In the genomic region with DNA sequence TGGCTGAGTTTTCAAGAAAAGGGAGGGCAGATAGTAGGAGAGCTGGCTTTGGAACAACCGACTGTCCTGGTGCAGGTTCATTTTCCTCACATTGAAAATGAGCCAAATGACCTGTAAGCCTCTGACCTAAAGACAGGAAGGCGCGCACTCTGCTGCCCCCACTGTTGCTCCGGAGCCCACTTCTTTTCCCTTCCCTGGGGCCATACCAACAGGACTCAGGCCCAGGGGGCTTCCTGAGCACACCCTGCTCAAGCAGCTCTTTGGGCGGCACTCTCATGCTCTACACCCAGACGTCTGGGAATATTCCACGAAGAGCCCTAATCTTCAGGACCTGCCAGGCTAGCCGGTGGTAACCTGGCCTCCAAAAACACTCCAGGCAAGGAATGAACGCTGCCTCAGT, we compare ENCODE assay signal across 11 mouse cellular contexts. TPM values are rescaled to one million over a fixed set of nuclear protein-coding genes. Genes with fewer than 3 reads are reported as not detected.
DNase-seq lines count a peak whose midpoint lies in the region; ATAC-seq lines count a peak whose summit lies in the region.
"Had no signal": no experiment of that assay in that cellular context is flagged by ENCODE, and none has a peak within 500 bp of the region (broad histone marks: within the 10 kb centered on the region; RNA-seq: fewer than 3 reads in every experiment).

No protein-coding gene starts in this region.

- peaks cover 70% of the 10 kb centered on the region for H3K4me1 ChIP-seq in megakaryocyte, embryonic 14.5 days
- peaks cover 34% of the 10 kb centered on the region for H3K4me1 ChIP-seq in forebrain, embryonic 12.5 days
- peaks cover 22% of the 10 kb centered on the region for H3K4me1 ChIP-seq in limb, embryonic 15.5 days
- peaks cover 14% of the 10 kb centered on the region; the same call in 1 of the 2 replicates for H3K4me1 ChIP-seq in stomach, embryonic 16.5 days (ENCODE audit: control insufficient read depth, insufficient read depth, low read length)

- DNase-seq in left cerebral cortex, adult 11 months (ENCODE audit: low spot score) = no peak
- DNase-seq in left cerebral cortex, postnatal 25 days (ENCODE audit: low spot score in 2 of 2) = no peak

- no peak for ATAC-seq in megakaryocyte, adult 5-6 weeks (ENCODE audit: poor library complexity, severe bottlenecking)
- no peak for ATAC-seq in forebrain, embryonic 12.5 days (ENCODE audit: low FRiP score)
- no peak for ATAC-seq in limb, embryonic 15.5 days (ENCODE audit: insufficient number of reproducible peaks, low FRiP score, low TSS enrichment, low read depth)
- ATAC-seq in stomach, embryonic 16.5 days (ENCODE audit: insufficient read depth, low FRiP score) = no peak
- ATAC-seq in CD4-positive, CD25-positive, alpha-beta regulatory T cell, adult 4 months = no peak

- no peak overlapping the region for H3K9ac ChIP-seq in forebrain, embryonic 12.5 days
- H3K9ac ChIP-seq in limb, embryonic 15.5 days = no peak overlapping the region
- no peak overlapping the region for H3K9ac ChIP-seq in stomach, embryonic 16.5 days (ENCODE audit: low read length)

- H3K27me3 ChIP-seq in megakaryocyte, embryonic 14.5 days (replicated peaks) = peaks cover 54% of the 10 kb centered on the region
- peaks cover 52% of the 10 kb centered on the region for H3K27me3 ChIP-seq in forebrain, embryonic 12.5 days
- peaks cover 37% of the 10 kb centered on the region for H3K27me3 ChIP-seq in limb, embryonic 15.5 days
- peaks cover 37% of the 10 kb centered on the region for H3K27me3 ChIP-seq in stomach, embryonic 16.5 days (ENCODE audit: control insufficient read depth, insufficient read depth, low read length)

- no peaks in the 10 kb centered on the region for H3K9me3 ChIP-seq in megakaryocyte, embryonic 14.5 days
- no peaks in the 10 kb centered on the region for H3K9me3 ChIP-seq in forebrain, embryonic 12.5 days
- no peaks in the 10 kb centered on the region for H3K9me3 ChIP-seq in limb, embryonic 15.5 days
- H3K9me3 ChIP-seq in stomach, embryonic 16.5 days (replicated peaks; ENCODE audit: control insufficient read depth, low read length) = no peaks in the 10 kb centered on the region

- 3% methylated on average over 9 of the region's 9 CpGs for whole genome bisulfite sequencing in forebrain, embryonic 12.5 days
- 14% methylated on average over 9 of the region's 9 CpGs for WGBS in limb, embryonic 15.5 days
- WGBS in stomach, embryonic 16.5 days = 19% methylated on average over 9 of the region's 9 CpGs

- H3K27ac ChIP-seq in forebrain, embryonic 12.5 days = no peak overlapping the region
- 0 out of 2 replicates have a peak overlapping the region, but pooled peaks have one; percentile 3 for H3K27ac ChIP-seq in limb, embryonic 15.5 days
- no peak overlapping the region for H3K27ac ChIP-seq in stomach, embryonic 16.5 days (ENCODE audit: low read length)

- peak overlapping the region; percentile 92 for H3K4me3 ChIP-seq in megakaryocyte, embryonic 14.5 days (replicated peaks)
- no peak overlapping the region for H3K4me3 ChIP-seq in forebrain, embryonic 12.5 days (replicated peaks)
- 0 out of 2 replicates have a peak overlapping the region, but pooled peaks have one; percentile 57 for H3K4me3 ChIP-seq in limb, embryonic 15.5 days
- H3K4me3 ChIP-seq in stomach, embryonic 16.5 days (replicated peaks; ENCODE audit: low read length) = 0 out of 2 replicates have a peak overlapping the region, but pooled peaks have one; percentile 63

- intact Hi-C loops in left cerebral cortex, postnatal 25 days (cut with DNase I) = no loop called here

- no peaks in the 10 kb centered on the region for H3K36me3 ChIP-seq in megakaryocyte, embryonic 14.5 days (replicated peaks; ENCODE audit: low read length)
- no peaks in the 10 kb centered on the region for H3K36me3 ChIP-seq in forebrain, embryonic 12.5 days (replicated peaks)
- H3K36me3 ChIP-seq in limb, embryonic 15.5 days = no peaks in the 10 kb centered on the region
- H3K36me3 ChIP-seq in stomach, embryonic 16.5 days (ENCODE audit: control insufficient read depth, insufficient read depth, low read length) = no peaks in the 10 kb centered on the region

- H3K4me2 ChIP-seq in forebrain, embryonic 12.5 days = peak overlapping the region; percentile 98
- H3K4me2 ChIP-seq in limb, embryonic 15.5 days = peak overlapping the region; percentile 97; the same call in 1 of the 2 replicates
- peak overlapping the region; percentile 97; the same call in 1 of the 2 replicates for H3K4me2 ChIP-seq in stomach, embryonic 16.5 days (ENCODE audit: low read depth, low read length)

RNA-seq across cellular contexts. Expression of a gene that starts 0.6 kb away (rescaled TPM):
- polyA plus RNA-seq in megakaryocyte, embryonic 14.5 days (2012; ENCODE audit: insufficient read depth, low replicate concordance) = 4.9 and 15.9 TPM in 2 replicates
- 228 and 275 TPM in 2 replicates for total RNA-seq in megakaryocyte, adult 5-6 weeks (2015)
- total RNA-seq in megakaryocyte, adult 5-6 weeks (2017) = 275 and 308 TPM in 2 replicates
- 8.5 and 9.6 TPM in 2 replicates for polyA plus RNA-seq in forebrain, embryonic 12.5 days (2016; fragmentation: Nextera tagmentation; extraction: Ambion mirVana)
- 16.6 and 30.3 TPM in 2 replicates for polyA plus RNA-seq in limb, embryonic 15.5 days (2015; fragmentation: Nextera tagmentation; extraction: Ambion mirVana)
- polyA plus RNA-seq in stomach, embryonic 16.5 days (2015; fragmentation: Nextera tagmentation; extraction: Ambion mirVana) = 9.1 and 15.2 TPM in 2 replicates
- polyA plus RNA-seq in CD4-positive, CD25-positive, alpha-beta regulatory T cell, adult 4 months (2017; shearing (Covaris generic)) = 1 to 10 TPM; 8.6 to 8.8 TPM
- 10 to 100 TPM; 29.5 to 30.0 TPM for total RNA-seq in left cerebral cortex, postnatal 25 days (2021)

RNA-seq across cellular contexts. Expression of a gene that starts 2.6 kb away (rescaled TPM):
- not detected in 2 replicates for polyA plus RNA-seq in megakaryocyte, embryonic 14.5 days (2012; ENCODE audit: insufficient read depth, low replicate concordance)
- total RNA-seq in megakaryocyte, adult 5-6 weeks (2015) = not detected in 2 replicates
- not detected in 2 replicates for total RNA-seq in megakaryocyte, adult 5-6 weeks (2017)
- polyA plus RNA-seq in forebrain, embryonic 12.5 days (2016; fragmentation: Nextera tagmentation; extraction: Ambion mirVana) = not detected in 2 replicates
- polyA plus RNA-seq in limb, embryonic 15.5 days (2015; fragmentation: Nextera tagmentation; extraction: Ambion mirVana) = not detected in 2 replicates
- not detected in 2 replicates for polyA plus RNA-seq in stomach, embryonic 16.5 days (2015; fragmentation: Nextera tagmentation; extraction: Ambion mirVana)
- not detected for polyA plus RNA-seq in CD4-positive, CD25-positive, alpha-beta regulatory T cell, adult 4 months (2017; shearing (Covaris generic))
- not detected for total RNA-seq in left cerebral cortex, postnatal 25 days (2021)
- total RNA-seq: gastrocnemius, postnatal 10 days; liver, adult 2 months had no signal
- polyA plus RNA-seq: liver, adult 2 months; small intestine, adult 2 months had no signal

RNA-seq across cellular contexts. Expression of a gene that starts 29.0 kb away (rescaled TPM):
- 5.8 and 7.3 TPM in 2 replicates for polyA plus RNA-seq in megakaryocyte, embryonic 14.5 days (2012; ENCODE audit: insufficient read depth, low replicate concordance)
- total RNA-seq in megakaryocyte, adult 5-6 weeks (2015) = 49.7 and 59.4 TPM in 2 replicates
- 110 and 111 TPM in 2 replicates for total RNA-seq in megakaryocyte, adult 5-6 weeks (2017)
- 101 and 102 TPM in 2 replicates for polyA plus RNA-seq in forebrain, embryonic 12.5 days (2016; fragmentation: Nextera tagmentation; extraction: Ambion mirVana)
- 55.0 and 61.9 TPM in 2 replicates for polyA plus RNA-seq in limb, embryonic 15.5 days (2015; fragmentation: Nextera tagmentation; extraction: Ambion mirVana)
- polyA plus RNA-seq in stomach, embryonic 16.5 days (2015; fragmentation: Nextera tagmentation; extraction: Ambion mirVana) = 33.6 and 41.2 TPM in 2 replicates
- 10 to 100 TPM; 16.3 to 19.1 TPM for polyA plus RNA-seq in CD4-positive, CD25-positive, alpha-beta regulatory T cell, adult 4 months (2017; shearing (Covaris generic))
- total RNA-seq in left cerebral cortex, postnatal 25 days (2021) = 100 to 1,000 TPM; 120 to 123 TPM
